ENCODE assay signal across 10 mouse cellular contexts in the genomic region with DNA sequence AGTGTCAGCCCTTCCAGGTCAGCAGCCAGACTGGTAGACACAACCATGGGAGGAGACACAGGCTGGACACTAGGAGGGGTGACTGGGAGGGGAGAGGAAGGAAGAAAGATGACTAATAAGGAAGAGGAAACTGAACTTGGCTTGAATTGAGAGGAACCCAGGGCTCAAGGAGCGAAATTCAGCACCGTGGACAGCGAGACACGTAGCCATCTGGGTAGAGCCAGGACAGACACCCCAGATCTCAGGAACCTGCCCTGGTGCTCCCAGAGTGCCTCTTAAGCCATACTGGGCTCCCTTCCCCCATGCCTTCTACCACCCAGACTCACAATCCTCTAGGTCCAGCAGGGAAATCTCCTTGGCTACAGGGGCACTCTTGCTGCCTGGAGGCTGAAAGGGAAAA. TPM values are rescaled to one million over a fixed set of nuclear protein-coding genes. Genes with fewer than 3 reads are reported as not detected.
DNase-seq lines count a peak whose midpoint lies in the region; ATAC-seq and TF ChIP-seq lines count a peak whose summit lies in the region.
"Had no signal": no experiment of that assay in that cellular context is flagged by ENCODE, and none has a peak within 500 bp of the region (broad histone marks: within the 10 kb centered on the region; RNA-seq: fewer than 3 reads in every experiment).

No protein-coding gene starts in this region.

- no peak for TF ChIP-seq EP300 in heart, postnatal 0 days (IDR thresholded peaks at IDR 0.05; ENCODE audit: low read depth)

- H3K4me2 ChIP-seq in heart, postnatal 0 days (ENCODE audit: low read depth, low read length), result no peak overlapping the region
- H3K4me2 ChIP-seq: embryonic facial prominence, embryonic 15.5 days had no signal

- H3K4me1 ChIP-seq in heart, postnatal 0 days (ENCODE audit: control insufficient read depth, insufficient read depth), result no peaks in the 10 kb centered on the region
- H3K4me1 ChIP-seq: embryonic facial prominence, embryonic 15.5 days had no signal

- H3K9me3 ChIP-seq in heart, postnatal 0 days (replicated peaks; ENCODE audit: control insufficient read depth, low read length), result no peaks in the 10 kb centered on the region
- H3K9me3 ChIP-seq: embryonic facial prominence, embryonic 15.5 days had no signal

- H3K9ac ChIP-seq in heart, postnatal 0 days (replicated peaks; ENCODE audit: low read depth, low read length), result no peak overlapping the region
- H3K9ac ChIP-seq: embryonic facial prominence, embryonic 15.5 days had no signal

- no peak for TF ChIP-seq CTCF in heart, postnatal 0 days (IDR thresholded peaks at IDR 0.05; ENCODE audit: low read depth)

- H3K4me3 ChIP-seq in heart, postnatal 0 days (ENCODE audit: low read depth, low read length), result no peak overlapping the region
- H3K4me3 ChIP-seq: embryonic facial prominence, embryonic 15.5 days had no signal

- 0% methylated on average over 4 of the region's 4 CpGs for WGBS in heart, postnatal 0 days

- 0 out of 2 replicates have a peak, but pooled peaks have one; percentile 24 for ATAC-seq in heart, postnatal 0 days (ENCODE audit: insufficient read depth, low read depth)

- no peak overlapping the region for H3K27ac ChIP-seq in heart, postnatal 0 days (ENCODE audit: low read depth)
- H3K27ac ChIP-seq: embryonic facial prominence, embryonic 15.5 days had no signal

- H3K36me3 ChIP-seq in heart, postnatal 0 days (replicated peaks; ENCODE audit: control insufficient read depth, insufficient read depth, low read length), result no peaks in the 10 kb centered on the region
- no peaks in the 10 kb centered on the region for H3K36me3 ChIP-seq in splenic B cell, adult 2 months (ENCODE audit: control insufficient read depth, insufficient read depth, low read length, poor library complexity, severe bottlenecking)
- H3K36me3 ChIP-seq: embryonic facial prominence, embryonic 15.5 days had no signal

- 0 out of 2 replicates have a peak, but pooled peaks cover 4% of the 10 kb centered on the region for H3K27me3 ChIP-seq in heart, postnatal 0 days (ENCODE audit: control insufficient read depth, insufficient read depth, low read length)
- no peaks in the 10 kb centered on the region for H3K27me3 ChIP-seq in splenic B cell, adult 2 months (ENCODE audit: control insufficient read depth, insufficient read depth, low read length, poor library complexity, severe bottlenecking)

- DNase-seq in heart, postnatal 0 days (ENCODE audit: low spot score), result peak; percentile 31
- no peak for DNase-seq in heart, adult 8-10 months (ENCODE audit: low spot score)
- peak; percentile 49 for DNase-seq in testis, postnatal 10 days (ENCODE audit: low spot score)
- no peak for DNase-seq in testis, postnatal 14 days (ENCODE audit: low spot score)
- DNase-seq in embryo, embryonic 11.5 days (ENCODE audit: low read depth, low spot score), result peak; percentile 46
- DNase-seq in splenic B cell, adult 2 months (ENCODE audit: low read depth, low spot score), result peak; percentile 14
- no peak for DNase-seq in layer of hippocampus, adult 18-20 months (ENCODE audit: low spot score in 2 of 2)
- DNase-seq in layer of hippocampus, adult 9-10 months (ENCODE audit: low spot score), result no peak
- DNase-seq: right cerebral cortex, adult 18-20 months had no signal

RNA-seq across cellular contexts. Expression of a gene that starts 8.9 kb away (rescaled TPM):
- 1.3 and 8.1 TPM in 2 replicates for total RNA-seq in heart, postnatal 0 days (2014; rRNA removed; ENCODE audit: low replicate concordance)
- 1.4 and 2.2 TPM in 2 replicates for polyA plus RNA-seq in heart, postnatal 0 days (2015; fragmentation: Nextera tagmentation; extraction: Ambion mirVana)
- 10 to 100 TPM; 16.6 to 21.5 (median 20.8) TPM for total RNA-seq in heart, adult 8-10 months (2022)
- total RNA-seq in layer of hippocampus, adult 18-20 months (2021), result 100 to 1,000 TPM; 114 to 125 TPM

RNA-seq across cellular contexts. Expression of a gene that starts 29.6 kb away (rescaled TPM):
- 0.43 TPM in 1 of 2 replicates, not detected in the other for total RNA-seq in heart, postnatal 0 days (2014; rRNA removed; ENCODE audit: low replicate concordance)
- polyA plus RNA-seq in heart, postnatal 0 days (2015; fragmentation: Nextera tagmentation; extraction: Ambion mirVana), result 0.40 TPM in 2 replicates
- total RNA-seq in heart, adult 8-10 months (2022), result not detected
- 100 to 1,000 TPM; 164 to 171 TPM for total RNA-seq in layer of hippocampus, adult 18-20 months (2021)

RNA-seq across cellular contexts. Expression of a gene that starts 34.0 kb away (rescaled TPM):
- not detected in 2 replicates for total RNA-seq in heart, postnatal 0 days (2014; rRNA removed; ENCODE audit: low replicate concordance)
- polyA plus RNA-seq in heart, postnatal 0 days (2015; fragmentation: Nextera tagmentation; extraction: Ambion mirVana), result not detected in 2 replicates
- under 1 TPM in 1 of 4 experiments, not detected in 3; 0.80 TPM for total RNA-seq in heart, adult 8-10 months (2022)
- total RNA-seq in layer of hippocampus, adult 18-20 months (2021), result not detected
- polyA plus RNA-seq: embryonic facial prominence, embryonic 15.5 days had no signal

Comparison
In these comparisons a context has a peak if more than half of its experiments do, and no peak if none do; other contexts are left out.
1. DNase-seq: peak in heart, postnatal 0 days (single experiment), testis, postnatal 10 days (single experiment), embryo, embryonic 11.5 days (single experiment) and splenic B cell, adult 2 months (single experiment); none in heart, adult 8-10 months (single experiment), testis, postnatal 14 days (single experiment), layer of hippocampus, adult 18-20 months (0 of 2) and layer of hippocampus, adult 9-10 months (single experiment).
2. RNA of a gene that starts 8.9 kb away (total RNA-seq): 114 to 125 TPM in layer of hippocampus, adult 18-20 months; 16.6 to 21.5 TPM in heart, adult 8-10 months and 1.3 to 8.1 TPM in heart, postnatal 0 days; every median in the first group is over 4 times any median in the second.
3. RNA of a gene that starts 29.6 kb away (total RNA-seq): 164 to 171 TPM in layer of hippocampus, adult 18-20 months; not detected in heart, adult 8-10 months and 0.43 TPM in heart, postnatal 0 days; every median in the first group is over 100 times any median in the second.